Mouse (Mus musculus) thymus, postnatal 10 days (tissue): ENCODE results near the gene Plekhm1.
"Not testable (repeated sequence)": the region's sequence is repeated elsewhere in the genome, so short reads cannot be mapped to it uniquely, and the experiment has no call there.

Source experiments
- DNase-seq, 2 experiments: peaks; one replicate each; pipeline ENCODE4 v3.0.0; 2021; ENCODE audit warnings: low spot score in 2 of 2

The Plekhm1 gene

DNA sequence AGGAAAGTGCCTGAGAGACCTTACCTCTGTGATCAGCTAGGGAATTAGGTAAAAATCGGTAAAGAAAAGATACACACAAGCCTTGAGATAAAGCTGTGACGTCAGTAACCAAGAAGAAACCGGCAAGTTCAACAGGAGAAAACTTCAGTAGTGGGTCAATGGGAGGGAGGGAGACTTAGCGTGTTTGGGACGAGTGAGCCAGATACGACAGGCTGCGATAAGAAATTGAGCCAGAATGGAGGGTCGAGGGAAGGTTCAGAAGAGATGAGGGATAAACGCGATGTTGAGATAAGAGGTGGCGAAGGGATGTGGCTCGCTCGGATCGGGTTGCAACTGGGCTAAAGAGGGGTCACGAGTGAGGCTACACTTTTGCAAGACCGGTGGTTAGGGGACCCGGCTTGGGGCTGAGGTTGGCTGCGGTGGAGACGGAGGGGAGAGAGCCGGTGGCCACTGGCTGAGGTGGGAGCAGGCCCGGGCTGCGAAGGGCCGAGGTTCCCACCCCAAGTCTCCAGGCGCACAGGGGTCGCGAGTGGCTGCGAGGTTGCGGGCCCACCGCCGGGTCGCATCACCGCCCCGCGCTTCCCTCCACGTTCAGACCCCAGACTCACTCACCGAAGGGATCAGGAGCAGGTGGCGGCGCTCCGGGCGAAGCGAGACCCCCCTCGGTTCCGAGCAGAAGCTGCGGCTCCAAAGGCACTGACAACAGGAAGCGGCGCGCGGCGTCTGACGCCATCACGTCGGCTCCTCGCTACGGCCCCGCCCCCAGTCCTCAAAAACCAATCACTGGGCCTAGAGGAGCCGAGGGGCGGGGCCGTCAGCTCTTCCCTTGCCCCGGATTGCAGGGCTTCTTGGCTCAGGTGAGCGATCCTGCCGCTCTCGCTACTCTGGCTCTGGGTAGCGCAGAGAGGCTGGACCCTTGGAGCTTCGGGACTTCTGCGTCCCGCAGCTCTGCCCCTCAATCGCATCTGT, at the start of gene Plekhm1:
Gene Plekhm1, minus strand, starts transcription at position 707 of the 969 bp plus-strand sequence.
- DNase-seq = peak; percentile 92 to 96

DNA sequence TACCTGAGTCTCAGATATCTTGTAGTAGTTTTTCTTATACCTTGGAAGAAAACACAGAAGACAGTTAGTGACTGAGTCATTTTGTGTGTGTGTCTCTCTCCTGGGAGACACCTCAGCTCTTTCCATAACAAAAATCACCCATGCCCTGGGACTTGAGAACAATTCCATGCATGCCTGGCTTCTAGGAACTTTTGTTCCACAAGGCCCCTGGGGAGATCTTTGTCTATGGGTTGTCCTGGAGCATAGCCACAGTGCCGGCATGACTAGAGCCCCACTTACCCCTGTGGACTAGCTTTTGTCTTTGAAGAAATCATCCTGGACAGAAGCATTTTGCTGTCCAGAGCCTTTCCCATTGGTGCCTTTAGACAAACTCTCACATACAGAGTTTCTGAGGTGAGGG, 38.6 kb upstream of the Plekhm1 start:
- DNase-seq = not testable (repeated sequence)

DNA sequence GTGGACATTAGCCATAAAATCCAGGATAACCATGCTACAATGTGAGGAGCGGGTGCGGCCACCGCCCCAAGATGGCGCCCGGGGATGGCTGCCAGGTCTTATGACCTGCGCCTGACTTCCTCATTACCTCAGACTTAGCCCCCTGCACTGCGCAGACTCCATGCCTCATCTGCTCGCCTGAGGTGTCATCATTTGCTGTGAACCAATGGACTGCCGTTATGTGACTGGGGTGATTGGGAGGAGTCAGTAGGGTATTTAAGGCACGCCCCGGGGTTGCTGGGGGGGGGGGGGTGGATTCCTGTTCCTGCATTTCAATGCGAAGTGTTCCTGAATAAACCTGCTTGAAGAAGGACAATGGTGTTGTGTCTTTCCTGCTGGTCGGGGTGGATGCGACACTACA, 37.2 kb upstream of the Plekhm1 start:
- DNase-seq = not testable (repeated sequence)

DNA sequence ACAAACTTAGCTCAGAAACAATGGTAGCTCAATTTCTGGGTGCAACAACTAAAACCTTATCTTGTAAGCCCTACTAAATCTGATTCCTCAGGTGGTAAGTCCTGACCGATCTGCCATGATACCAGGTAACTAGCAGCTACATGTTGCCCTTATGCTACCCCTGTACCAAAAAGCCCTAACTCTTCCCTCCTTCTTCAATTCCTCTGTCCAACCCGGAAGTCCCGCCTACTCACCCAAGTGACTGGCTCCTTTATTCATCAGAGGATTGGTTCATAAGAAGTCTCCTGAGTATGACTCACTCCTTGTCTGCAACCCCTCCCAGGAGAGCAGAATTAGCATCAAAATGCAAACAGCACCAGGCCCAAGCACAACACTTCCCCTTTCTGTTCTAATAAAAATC, 31.2 kb upstream of the Plekhm1 start:
- DNase-seq = no peak

DNA sequence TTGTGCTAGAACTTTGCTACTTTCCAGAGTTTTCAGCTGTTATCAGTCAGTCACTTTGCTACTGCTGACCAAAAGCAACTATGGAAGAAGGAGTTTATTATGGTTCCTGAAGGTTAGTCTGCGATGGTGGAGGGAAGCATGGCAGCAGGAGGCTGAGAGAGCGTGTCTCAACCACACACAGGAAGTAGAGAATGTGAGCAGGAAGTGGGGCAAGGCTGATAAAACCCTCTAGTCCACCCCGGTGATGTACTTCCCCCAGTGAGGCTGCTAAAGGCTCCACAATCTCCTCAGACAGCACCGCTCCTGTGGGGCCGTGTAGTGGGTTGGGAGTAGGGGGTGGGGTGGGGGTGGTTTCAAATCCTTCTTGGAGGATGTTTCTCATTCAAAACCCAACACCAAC, 23.8 kb upstream of the Plekhm1 start:
- DNase-seq = no peak

DNA sequence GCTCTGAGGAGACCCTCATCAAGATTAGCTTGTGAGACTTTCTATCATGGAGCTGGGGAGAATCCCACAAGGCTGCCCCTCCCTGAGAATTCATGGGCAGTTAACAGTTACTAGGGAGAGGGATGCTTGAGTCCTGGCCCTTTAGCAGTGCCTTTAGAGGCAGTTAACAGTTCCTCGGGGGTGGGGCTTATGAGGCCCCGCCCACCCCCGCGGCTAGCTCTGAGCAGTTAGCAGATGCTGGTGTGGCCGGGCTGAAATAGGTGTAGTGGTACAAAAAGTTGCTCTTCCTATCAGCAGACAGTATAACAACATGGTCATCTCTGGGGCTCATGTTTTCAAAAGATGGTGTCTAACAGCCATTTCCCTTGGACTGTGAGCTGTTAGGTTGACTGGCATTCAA, 12.5 kb upstream of the Plekhm1 start:
- DNase-seq = peak in 1 of 2 experiments; percentile 7

DNA sequence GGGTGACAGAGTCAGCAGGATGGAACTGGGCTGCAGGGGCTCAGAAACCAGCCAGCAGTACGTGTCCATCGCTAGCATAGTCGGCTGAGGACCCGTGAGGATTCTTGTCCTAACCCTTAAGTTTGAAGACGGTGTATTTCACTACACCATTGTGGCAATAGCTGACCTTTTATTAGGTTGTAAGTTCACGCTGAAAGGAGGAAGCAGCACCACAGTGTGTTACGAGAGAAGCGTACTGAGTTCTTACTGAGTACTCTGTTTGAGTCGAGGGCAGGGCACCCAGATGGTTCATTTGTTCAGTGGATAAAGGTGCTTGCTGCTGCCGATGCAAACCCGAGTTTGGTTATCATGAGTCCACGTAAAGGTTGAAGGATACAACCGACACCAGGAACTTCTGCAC, 7.2 kb upstream of the Plekhm1 start:
- no peak for DNase-seq

DNA sequence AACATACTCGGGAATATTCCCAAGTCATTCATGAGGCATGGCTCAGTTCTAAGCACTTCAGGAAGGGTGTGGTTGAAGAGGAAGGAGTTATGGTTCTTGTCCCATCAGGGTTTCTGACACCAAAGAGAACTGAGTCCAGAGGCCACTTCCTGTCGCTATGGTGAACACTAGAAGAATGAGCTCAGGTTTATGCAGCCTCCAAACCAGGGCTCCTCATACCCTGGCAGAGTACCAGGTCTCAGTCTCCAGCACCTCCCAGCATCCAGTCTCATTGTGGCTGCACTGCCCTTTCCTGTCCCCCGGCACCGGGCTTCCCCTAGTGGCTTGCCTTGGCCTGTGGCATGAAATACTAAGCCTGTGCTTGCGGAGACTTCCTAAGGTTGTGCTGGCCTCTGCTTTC, 6.7 kb upstream of the Plekhm1 start:
- DNase-seq = no peak

DNA sequence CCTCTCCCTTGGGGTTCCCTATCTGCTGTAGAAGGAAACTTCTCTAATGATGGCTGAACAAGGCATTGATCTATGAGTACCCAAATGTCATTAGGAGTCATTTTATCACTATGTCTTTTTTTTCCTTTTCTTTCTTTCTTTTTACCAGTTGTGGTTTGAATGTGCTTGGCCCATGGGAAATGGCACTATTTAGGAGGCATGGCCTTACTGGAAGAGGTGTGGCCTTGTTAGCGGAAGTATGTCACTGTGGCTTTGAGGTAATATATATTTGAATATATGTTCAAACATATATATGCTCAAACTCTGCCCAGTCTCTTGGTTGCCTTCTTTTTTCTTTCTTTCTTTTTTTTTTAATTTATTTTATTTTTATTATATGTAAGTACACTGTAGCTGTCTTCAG, 1.0 kb upstream of the Plekhm1 start:
- no peak for DNase-seq

DNA sequence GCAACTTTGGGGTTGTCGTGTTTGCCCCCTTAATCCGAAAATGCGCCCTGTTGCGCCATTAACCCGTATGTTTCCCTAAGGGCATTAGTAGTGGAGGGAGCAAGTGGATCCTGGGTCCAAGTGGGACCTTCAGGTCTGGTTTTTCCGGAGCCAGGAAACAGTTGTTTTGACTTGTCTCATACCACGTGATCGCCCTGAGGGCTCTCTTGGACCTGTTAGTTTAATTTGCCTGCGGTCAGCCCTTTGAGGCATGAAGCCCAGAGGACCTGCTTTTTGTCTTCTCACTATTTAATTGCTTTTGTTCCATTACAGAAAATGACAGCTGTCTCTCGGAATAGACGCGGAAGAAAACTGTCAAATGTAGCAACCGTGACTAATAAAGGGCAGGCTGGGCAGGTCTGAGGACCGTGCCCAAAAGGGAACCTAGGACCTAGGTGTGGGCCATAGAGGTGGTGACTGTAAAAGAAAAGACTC, 500 bp upstream of the Plekhm1 start:
- no peak for DNase-seq

DNA sequence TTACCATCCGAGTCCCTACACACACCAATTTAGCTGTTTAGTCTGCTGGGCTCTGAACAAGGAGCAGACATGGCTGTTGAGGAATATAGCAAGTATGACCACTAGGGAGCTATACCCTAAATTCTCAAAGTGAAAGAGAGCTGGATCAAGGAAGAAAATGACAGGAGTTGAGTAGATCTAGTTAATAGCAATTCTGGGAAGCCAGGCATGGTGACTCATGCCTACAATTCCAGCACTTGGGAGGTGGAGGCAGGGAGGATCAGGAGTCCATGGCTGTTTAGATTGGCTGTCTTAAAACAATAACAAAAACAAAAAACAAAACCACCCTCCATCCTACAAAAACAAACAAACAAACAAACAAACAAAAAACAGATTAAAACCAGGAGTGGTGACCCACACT, 1.2 kb downstream of the Plekhm1 start:
- no peak for DNase-seq

DNA sequence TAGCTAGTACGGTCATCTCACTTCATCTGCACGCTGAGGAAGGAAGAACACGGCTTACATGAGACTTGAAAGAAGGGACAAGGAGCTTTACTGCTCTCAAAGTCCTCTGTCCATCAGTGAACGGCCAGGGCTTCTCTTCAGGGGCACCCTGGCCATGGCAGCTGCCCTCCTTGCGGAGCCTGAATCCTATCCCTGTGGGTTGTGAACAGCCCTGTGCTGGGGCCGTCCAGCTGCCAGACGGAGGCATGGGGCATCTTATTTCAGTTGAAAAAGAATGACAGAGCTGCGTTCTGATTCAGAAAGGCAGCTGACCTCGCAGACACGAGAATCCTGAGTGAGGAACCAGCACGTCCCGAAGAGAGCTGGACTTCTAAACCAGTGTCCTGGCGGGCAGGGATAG, 3.6 kb downstream of the Plekhm1 start:
- DNase-seq = no peak

DNA sequence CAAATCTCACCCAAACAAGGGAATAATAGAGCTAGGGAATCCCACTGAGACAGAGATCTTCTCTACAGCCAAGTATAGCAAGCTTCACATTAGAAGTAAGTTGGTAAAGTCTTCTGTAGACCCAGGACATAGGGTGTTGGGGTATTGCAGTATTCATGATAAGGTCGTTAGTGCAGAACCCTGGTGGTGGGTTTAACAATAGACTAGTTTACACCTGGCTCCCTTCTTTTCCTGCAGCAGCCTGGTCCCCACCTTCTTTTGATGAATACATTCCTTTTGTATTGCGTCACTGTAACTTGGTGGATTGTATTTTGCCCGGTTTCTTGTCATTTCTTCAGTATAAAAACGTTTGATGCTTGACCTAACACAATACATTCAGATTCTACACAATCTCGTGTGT, 5.4 kb downstream of the Plekhm1 start:
- DNase-seq = not testable (repeated sequence)

DNA sequence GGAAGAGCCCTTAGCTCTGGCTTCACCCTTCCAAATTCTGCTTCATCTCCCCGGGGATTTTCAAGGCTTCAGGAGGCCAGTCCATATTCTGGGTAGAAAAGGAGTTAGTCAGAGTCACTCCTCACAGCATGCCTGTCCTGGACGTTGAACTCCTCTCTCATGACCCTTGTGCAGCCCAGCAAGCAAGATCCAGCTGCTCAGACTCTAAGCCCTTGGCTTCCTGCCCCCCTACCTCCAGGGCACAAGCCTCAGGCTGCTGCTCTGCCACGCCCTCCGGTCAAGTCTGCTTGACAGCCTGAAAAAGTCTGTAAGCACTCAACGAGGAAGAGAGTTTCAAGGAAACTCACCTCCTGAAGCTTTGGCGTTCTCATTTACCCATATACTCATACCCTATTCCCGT, 5.9 kb downstream of the Plekhm1 start:
- DNase-seq = no peak

DNA sequence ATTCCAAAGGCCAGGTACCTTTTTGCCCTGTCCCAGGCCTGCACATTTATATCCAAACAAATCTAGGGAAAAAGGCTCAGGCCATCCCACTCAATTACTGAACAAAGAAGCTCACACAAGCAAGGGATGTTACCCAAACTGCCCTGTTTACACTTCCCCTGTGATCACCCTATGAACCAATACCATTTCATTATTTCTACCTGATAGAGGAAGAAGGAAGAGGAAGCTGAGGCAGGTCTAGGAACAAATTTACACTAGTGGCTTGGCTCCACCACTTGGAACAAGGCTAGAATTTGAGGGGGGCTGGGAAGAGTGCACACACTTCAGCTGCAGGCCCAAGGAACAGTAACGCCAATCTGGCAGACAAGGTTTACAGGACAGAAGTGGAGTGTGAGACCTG, 6.7 kb downstream of the Plekhm1 start:
- DNase-seq = no peak

DNA sequence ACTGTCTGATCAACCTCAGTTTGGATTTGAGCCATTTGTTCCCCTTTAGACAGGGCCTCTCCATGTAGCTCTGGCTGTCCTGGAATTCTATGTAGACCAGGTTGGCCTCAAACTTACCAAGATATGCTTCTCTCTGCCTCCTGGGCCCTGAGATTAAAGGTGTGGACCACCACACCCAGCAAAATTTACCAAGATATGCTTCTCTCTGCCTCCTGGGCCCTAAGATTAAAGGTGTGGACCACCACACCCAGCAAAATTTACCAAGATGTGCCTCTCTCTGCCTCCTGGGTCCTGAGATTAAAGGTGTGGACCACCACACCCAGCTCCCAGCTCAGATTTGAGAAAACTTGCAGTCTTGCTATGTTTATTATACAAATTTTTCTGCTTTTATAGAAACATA, 7.9 kb downstream of the Plekhm1 start:
- DNase-seq = no peak

DNA sequence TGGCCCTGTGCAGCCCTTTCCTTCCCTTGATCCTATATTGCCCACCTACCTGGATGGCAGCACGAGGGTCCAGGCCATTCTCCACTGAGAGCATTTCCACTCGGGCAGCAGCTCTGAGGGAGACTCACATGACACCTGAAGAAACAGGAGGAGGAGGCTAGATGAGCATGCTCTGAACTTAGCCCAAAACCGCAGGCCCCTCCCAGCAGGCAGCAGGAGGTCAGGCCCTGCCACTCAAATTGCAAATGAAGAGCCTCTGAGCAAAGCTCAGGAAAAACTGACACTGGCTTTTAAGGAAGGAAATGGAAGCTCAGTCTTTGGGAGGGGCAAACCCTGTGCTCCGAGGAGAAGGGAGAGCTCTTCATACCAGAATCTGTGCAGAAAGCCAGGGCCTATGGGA, 8.7 kb downstream of the Plekhm1 start:
- DNase-seq = no peak

DNA sequence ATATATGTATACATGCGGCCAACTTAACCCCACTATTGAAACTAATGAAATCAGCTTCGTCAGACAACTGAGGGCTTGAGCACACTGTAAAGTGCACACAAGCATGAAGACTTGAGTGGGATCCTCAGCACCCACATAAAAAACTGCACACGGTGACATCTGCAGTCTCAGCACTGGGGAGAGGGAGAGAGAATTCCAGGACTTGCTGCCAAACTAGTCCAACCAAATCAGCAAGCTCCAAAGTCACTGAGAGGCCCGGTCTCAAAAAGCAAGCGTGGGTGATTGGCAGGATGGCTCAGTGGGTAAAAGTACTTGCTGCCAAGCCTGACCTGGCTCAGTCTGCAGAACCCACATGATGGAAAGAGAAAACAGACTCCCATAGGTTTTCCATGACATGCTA, 9.7 kb downstream of the Plekhm1 start:
- DNase-seq = no peak

DNA sequence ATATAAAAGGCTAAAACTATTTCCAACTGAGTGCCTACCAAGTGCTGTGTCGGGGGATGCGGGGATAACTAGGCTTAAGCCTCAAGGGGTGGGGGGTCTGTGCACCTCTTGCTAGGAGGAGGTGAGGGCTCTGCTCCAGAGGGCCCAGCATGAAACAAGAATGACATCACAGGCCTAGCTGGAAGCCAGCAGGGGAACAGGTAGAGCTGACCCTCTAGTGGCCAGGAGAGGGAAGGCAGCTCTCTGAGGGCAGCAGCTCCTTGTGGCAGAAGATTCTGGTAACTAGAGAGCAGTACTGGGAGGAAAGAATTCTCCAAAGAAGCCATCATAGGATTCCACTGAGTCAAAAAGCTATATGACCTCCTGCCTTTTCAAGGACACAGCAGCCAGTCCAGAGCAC, 10.3 kb downstream of the Plekhm1 start:
- peak; percentile 50 to 64 for DNase-seq

DNA sequence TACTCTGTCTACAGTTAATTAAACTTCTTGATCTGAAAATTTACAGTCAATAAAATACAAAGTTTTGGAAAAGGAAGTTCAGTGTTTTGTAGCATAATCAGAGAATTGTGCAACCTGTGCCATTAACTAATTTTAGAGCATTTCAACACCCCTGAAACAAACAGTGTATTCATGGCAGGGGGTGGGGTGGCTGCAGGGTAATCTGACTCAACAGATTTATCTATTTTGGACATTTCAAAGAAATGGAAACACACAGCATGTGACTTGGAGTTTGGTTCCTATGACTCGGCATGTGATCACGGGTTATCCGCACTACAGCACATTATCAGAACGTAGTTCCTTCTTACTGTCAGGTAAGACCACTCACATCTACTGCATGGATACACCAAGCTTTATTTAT, 12.5 kb downstream of the Plekhm1 start:
- DNase-seq = no peak

DNA sequence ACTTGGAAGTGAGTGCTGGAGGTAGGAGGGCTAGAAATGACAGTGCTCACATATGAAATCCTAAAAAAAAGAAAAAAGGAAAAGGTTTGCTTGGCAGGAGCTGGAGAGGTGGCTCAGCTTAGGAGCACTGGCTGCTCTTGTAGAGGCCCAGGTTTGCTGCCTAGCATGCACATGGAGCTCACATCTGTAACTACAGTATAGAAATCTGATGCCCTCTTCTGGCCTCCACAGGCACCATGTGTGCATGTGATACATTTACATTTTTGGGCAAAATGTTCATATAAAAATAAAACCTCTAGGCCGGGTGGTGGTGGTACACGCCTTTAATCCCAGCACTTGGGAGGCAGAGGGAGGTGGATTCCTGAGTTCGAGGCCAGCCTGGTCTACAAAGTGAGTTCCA, 13.4 kb downstream of the Plekhm1 start:
- peak in 1 of 2 experiments; percentile 29 for DNase-seq

DNA sequence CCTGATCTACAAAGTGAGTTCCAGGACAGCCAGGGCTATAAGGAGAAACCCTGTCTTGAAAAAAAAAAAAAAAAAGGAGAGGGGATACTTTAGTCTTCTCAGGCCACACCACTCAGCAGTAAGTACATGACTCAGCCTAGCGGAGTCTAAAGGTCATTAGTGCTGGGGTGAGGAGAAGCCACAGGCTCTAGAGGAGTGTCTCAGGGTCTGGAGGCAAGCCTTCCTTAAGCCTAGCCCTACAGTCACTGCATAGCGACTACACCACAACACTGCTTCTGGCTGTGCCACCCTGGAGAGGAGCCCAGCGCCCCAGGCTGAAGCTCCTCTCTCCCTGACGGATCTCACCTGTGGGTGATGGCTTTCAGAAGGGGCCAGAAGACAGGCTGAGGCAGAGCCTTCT, 15.8 kb downstream of the Plekhm1 start:
- no peak for DNase-seq

DNA sequence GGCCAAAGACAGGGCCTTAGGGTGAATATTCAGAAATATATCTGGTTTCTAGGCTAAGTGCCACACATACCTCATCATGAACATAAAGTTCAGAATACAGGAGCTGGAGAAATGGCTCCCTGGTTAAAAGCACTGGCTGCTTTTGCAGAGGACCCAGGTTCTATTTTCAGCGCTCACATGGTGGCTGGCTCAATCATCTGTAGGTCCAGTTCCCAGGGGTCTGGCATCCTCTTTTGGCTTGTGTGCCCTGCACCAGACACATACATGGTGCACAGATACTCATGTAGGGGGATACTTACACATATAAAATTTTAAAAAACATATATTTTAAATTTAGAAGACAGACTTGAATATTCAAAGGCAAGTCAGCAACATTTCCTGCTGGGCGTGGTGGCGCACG, 16.3 kb downstream of the Plekhm1 start:
- DNase-seq = no peak

DNA sequence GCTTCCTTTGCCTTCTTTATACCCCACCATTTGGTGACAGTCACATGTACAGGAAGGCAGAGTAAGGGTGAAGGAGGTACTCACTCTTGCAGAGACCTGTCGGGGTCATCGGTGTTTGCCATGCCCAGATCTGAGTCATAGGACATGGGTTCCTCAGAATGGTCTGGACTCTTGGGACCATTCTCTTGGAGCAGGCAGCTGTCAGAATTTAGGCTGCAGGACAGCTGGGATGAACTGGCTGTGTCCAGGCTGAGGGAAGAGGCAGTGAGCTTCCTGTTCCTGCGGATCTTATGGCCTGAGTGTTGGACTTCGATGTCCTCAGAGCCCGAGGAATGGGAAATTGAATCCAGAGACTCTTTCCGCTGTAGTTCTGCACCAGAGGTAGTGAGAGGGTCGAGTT, 17.9 kb downstream of the Plekhm1 start:
- no peak for DNase-seq
